Mouse (Mus musculus) neutrophil, adult 5-6 weeks (primary cell): Measurements from ENCODE around the gene Col4a3. TPM values are rescaled to one million over a fixed set of nuclear protein-coding genes. Genes with fewer than 3 reads are reported as not detected.

ENCODE experiments used
- ATAC-seq: fragments of 151-379, 151-347 bp; 2 replicates; pipeline ENCODE4 v1.8.0; 2017; ENCODE audit warnings: mild to moderate bottlenecking, moderate TSS enrichment; ENCODE audit not compliant: insufficient number of reproducible peaks, poor library complexity, low FRiP score, severe bottlenecking; ENCODE audit errors: extremely low read depth
- total RNA-seq: library from RNA; stranded (forward); fragments of 200-1000 nt; gene quantifications from 2 replicates; pipeline ENCODE4 v1.2.3, GENCODE M21; 2017

The Col4a3 gene
- total RNA-seq, 1 experiment from 2014 or later, result not detected

- ATAC-seq, result no peak
These were observed 161.2 kb downstream of the Col4a3 start for GRCm38 (mm10) chr1:82747714-82748452.

DNA sequence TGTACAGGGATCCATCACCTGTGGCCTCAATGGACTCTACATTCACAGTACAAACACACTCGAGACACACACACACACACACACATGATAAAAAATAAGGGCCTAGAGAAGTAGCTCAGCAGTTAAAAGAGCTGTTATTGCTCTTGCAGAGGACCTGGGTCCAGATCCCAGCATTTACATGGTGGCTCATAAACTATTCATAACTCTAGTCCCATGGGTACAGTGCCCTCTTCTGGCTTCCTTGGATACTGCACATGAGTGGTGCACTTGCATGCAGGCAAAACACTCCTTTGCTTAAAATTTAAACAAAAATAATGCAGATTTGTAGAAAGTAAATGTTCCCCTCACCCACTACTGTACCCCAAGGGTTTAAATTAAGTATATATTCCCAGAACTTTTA lies 172.8 kb downstream of the Col4a3 start:
- ATAC-seq, result no peak

GRCm38 (mm10) chr1:82761454-82762169 lies 174.9 kb downstream of the Col4a3 start:
- ATAC-seq, result peak; percentile 44; the same call in 1 of the 2 replicates

DNA sequence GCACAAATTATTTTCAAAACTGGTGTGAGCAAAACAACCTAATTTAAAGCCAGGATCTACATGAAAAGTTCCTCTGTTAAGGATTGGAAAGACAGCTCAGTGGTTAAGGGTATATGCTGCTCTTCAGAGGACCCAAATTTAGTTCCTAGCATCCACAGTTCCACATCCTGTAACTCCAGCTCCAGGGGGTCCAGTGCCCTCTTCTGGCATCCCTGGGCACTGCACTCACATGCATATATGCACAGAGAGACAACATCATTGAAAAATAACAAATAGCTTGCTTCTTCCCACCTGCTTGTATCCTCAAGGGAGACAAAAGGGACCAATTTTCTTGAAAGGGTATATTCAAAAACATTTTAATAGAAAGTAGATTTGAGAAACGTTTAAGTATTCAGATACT lies 175.6 kb downstream of the Col4a3 start:
- no peak for ATAC-seq

- ATAC-seq, result no peak
These were observed 179.5 kb downstream of the Col4a3 start for GRCm38 (mm10) chr1:82766227-82766626.

DNA sequence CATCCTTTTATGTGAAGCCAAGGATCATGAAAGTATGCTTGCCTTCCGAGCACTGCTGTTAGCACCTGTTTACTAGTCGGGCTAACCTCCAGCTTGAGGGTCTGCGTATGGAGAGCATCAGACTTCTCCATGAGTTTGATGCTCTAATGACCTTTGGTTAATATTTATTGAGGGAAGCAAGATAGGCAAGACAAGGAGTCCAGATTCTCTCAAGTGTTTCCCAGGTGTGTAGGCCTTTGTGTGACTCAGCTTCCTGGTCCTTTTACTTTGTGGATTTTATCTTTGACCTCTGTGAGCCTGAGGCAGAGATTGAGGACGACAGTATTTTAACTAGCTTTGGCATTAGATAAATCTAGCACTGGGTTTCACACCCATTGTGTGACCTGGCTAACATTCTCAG lies 179.9 kb downstream of the Col4a3 start:
- no peak for ATAC-seq

GRCm38 (mm10) chr1:82768269-82768668 lies 181.5 kb downstream of the Col4a3 start, which contains the start of gene Tm4sf20:
Tm4sf20 (minus strand) TSS chr1:82768461.
- ATAC-seq, result no peak

- ATAC-seq, result no peak
These were observed 184.4 kb downstream of the Col4a3 start, which contains the start of gene Gm47791 for GRCm38 (mm10) chr1:82771022-82771586. Gm47791 (minus strand) TSS chr1:82771243.

Other genes with a start within 250 kb of the Col4a3 start
- not detected in 2 replicates for gene Col4a4, start 72 bp upstream of the Col4a3 start, total RNA-seq
- 127 and 128 TPM in 2 replicates for gene Mff, start 138.0 kb downstream of the Col4a3 start, total RNA-seq
- gene Tm4sf20, start 181.5 kb downstream of the Col4a3 start, total RNA-seq, result not detected in 2 replicates
- gene Gm47791, start 184.3 kb downstream of the Col4a3 start, total RNA-seq, result not detected in 2 replicates